Mouse (Mus musculus) heart, postnatal 0 days (tissue): ENCODE measurements around the gene Nebl. TPM values are rescaled to one million over a fixed set of nuclear protein-coding genes. Genes with fewer than 3 reads are reported as not detected.

Experiments used
- ATAC-seq: fragments of 200-750 bp; cut with Nextera tagmentation; 2 replicates; pipeline ENCODE4 v1.8.0; 2017; ENCODE audit warnings: low read depth, moderate number of reproducible peaks, moderate library complexity; ENCODE audit not compliant: insufficient read depth
- DNase-seq: peaks from one replicate; pipeline ENCODE4 v3.0.0-alpha.2; 2016; ENCODE audit warnings: low spot score
- H3K27ac ChIP-seq: fragments of 300-500 bp; sonication (generic); 2 replicates; pipeline ENCODE4 v1.5.1; 2014; ENCODE audit warnings: low read depth, mild to moderate bottlenecking
- H3K27me3 ChIP-seq: fragments of 300-500 bp; sonication (generic); 2 replicates; pipeline ENCODE4 v1.6.1; 2014; ENCODE audit warnings: low read length, mixed read lengths; ENCODE audit not compliant: control insufficient read depth, insufficient read depth
- H3K36me3 ChIP-seq: fragments of 300-500 bp; sonication (generic); replicated peaks from 2 replicates; pipeline ENCODE4 v1.6.1; 2014; ENCODE audit warnings: low read length, mixed read lengths; ENCODE audit not compliant: control insufficient read depth, insufficient read depth
- H3K4me1 ChIP-seq: fragments of 300-500 bp; sonication (generic); 2 replicates; pipeline ENCODE4 v1.6.1; 2014; ENCODE audit warnings: antibody characterized with exemption; ENCODE audit not compliant: control insufficient read depth, insufficient read depth
- H3K4me2 ChIP-seq: fragments of 300-500 bp; sonication (generic); 2 replicates; pipeline ENCODE4 v1.6.1; 2014; ENCODE audit warnings: low read depth, mild to moderate bottlenecking, low read length, moderate library complexity
- H3K4me3 ChIP-seq: fragments of 300-500 bp; sonication (generic); 2 replicates; pipeline ENCODE4 v1.5.1; 2014; ENCODE audit warnings: low read depth, low read length
- H3K9ac ChIP-seq: fragments of 300-500 bp; sonication (generic); replicated peaks from 2 replicates; pipeline ENCODE4 v1.6.1; 2014; ENCODE audit warnings: low read depth, low read length, mixed read lengths
- H3K9me3 ChIP-seq: fragments of 300-500 bp; sonication (generic); replicated peaks from 2 replicates; pipeline ENCODE4 v1.6.1; 2016; ENCODE audit warnings: low read length; ENCODE audit not compliant: control insufficient read depth
- CTCF ChIP-seq: IDR thresholded peaks from 2 replicates; pipeline ENCODE4 v1.5.1; 2016; ENCODE audit warnings: antibody characterized with exemption, control low read depth, low read depth
- EP300 ChIP-seq: IDR thresholded peaks from 2 replicates; pipeline ENCODE4 v1.6.1; 2016; ENCODE audit warnings: antibody characterized with exemption, low read depth
- WGBS: fragments of 180-500 bp; shearing (Covaris S2); extraction: QIAGEN DNeasy Blood & Tissue Kit; methylation state at CpG from one replicate; pipeline ENCODE4 v1.1.7; 2014; 5-methylcytosine and 5-hydroxymethylcytosine counted together
- polyA plus RNA-seq: library from polyadenylated mRNA; unstranded; fragments of >200 nt; fragmentation: Nextera tagmentation; extraction: Ambion mirVana; gene quantifications from 2 replicates; pipeline ENCODE4 v1.2.1, GENCODE M21; 2015
- total RNA-seq: library from RNA; depleted of rRNA; stranded (reverse); fragments of >200 nt; gene quantifications from 2 replicates; pipeline ENCODE4 v1.2.3, GENCODE M21; 2014; ENCODE audit warnings: low replicate concordance

Nebl gene
- total and polyA plus RNA-seq, 2 experiments from 2014 or later, result 184 to 292 TPM

DNA sequence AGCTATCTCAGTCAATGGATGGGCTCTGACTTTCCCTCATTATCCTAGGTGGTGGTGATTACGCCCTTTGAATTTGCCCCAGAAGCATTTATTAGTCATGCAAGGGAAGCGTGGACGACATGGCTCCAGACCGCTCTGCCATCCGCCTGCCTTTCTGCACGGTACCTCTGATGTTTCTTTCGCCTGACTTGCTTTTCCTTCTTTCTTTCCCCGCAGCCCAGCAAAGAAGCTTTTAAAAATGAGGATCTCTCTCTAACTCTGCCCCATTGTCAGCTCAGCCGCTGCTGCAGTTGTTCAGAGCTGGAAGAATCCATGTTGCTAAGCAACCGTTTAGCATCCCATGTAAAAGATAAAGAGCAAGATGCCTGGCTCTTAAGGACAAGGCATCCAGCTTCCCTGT is 61.3 kb downstream of the Nebl start:
- H3K36me3 ChIP-seq, result no peaks in the 10 kb centered on the region
- H3K4me3 ChIP-seq, result no peak overlapping the region
- no peak overlapping the region for H3K9ac ChIP-seq
- H3K4me2 ChIP-seq, result no peak overlapping the region
- H3K9me3 ChIP-seq, result no peaks in the 10 kb centered on the region
- H3K4me1 ChIP-seq, result no peaks in the 10 kb centered on the region
- no peak for ATAC-seq
- 52% methylated on average over 10 of the region's 10 CpGs for WGBS
- no peak overlapping the region for H3K27ac ChIP-seq
- TF ChIP-seq EP300, result no peak
- no peak for TF ChIP-seq CTCF
- H3K27me3 ChIP-seq, result no peaks in the 10 kb centered on the region
- DNase-seq, result no peak

- WGBS, result 57% methylated on average over 2 of the region's 2 CpGs
- H3K27ac ChIP-seq, result no peak overlapping the region
- no peaks in the 10 kb centered on the region for H3K9me3 ChIP-seq
- no peak for DNase-seq
- no peaks in the 10 kb centered on the region for H3K36me3 ChIP-seq
- ATAC-seq, result no peak
- no peak overlapping the region for H3K9ac ChIP-seq
- no peak overlapping the region for H3K4me3 ChIP-seq
- no peak overlapping the region for H3K4me2 ChIP-seq
- H3K4me1 ChIP-seq, result no peaks in the 10 kb centered on the region
- no peaks in the 10 kb centered on the region for H3K27me3 ChIP-seq
- TF ChIP-seq EP300 (no peak), CTCF (no peak)
These were observed 62.3 kb downstream of the Nebl start for GRCm38 (mm10) chr2:17669000-17669399.

DNA sequence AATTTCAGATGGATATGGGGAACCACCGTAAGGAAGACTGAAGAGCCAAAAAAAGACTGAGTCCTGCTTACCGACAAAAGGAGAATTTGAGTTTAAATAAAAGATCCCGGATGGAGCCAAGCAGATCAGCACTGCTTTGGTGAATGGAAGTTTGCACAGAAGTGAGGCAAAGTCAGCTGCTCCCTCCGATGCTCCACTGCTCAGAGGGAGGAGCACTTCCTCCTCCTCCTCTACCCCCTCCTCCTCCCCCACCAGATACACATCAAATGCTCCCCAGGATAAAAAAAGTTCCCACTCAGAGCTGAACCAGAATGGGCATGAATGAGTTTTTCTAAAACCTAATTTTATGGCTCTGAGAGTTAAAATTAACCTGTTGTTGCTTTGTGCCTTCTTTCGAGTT is 73.1 kb downstream of the Nebl start:
- ATAC-seq, result no peak
- no peak for DNase-seq
- Histone ChIP-seq H3K27ac (no peak overlapping the region), H3K36me3 (no peaks in the 10 kb centered on the region), H3K4me1 (no peaks in the 10 kb centered on the region), H3K27me3 (no peaks in the 10 kb centered on the region), H3K4me2 (no peak overlapping the region), H3K4me3 (no peak overlapping the region), H3K9me3 (no peaks in the 10 kb centered on the region), H3K9ac (no peak overlapping the region)
- no peak for TF ChIP-seq CTCF
- TF ChIP-seq EP300, result no peak
- 61% methylated on average over 5 of the region's 5 CpGs for WGBS

DNA sequence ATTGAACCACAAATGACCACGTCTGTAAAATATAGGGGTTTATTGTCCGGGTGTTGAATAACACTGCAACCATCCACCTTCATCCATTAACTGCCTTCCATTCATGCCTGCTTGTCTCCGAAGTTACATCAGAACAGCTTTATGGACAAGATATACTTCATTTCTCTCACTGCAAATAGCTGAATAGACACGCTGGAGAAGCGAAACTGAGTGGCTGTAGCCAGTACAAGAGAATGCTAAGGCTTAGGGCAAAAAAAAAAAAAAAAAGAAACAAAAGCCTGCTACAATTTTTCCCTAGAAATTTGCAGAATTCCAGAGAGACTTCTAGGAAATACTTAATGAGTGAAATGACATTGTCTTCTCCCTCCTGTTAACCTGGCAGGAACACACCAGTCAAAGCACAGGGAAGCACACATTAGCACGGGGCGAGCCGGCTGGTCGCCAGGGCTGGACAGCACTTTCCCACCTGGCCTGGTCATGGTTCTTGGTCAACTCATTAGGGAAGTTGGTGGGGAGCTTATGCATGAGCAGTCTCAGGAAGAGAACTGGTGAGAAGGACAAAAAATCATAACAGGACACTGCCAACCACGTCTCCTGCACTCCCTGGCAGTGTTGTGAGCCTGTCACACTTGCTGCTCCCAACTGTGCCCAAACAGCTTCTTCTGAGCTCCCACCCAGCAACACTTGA is 81.0 kb downstream of the Nebl start:
- Histone ChIP-seq H3K36me3 (no peaks in the 10 kb centered on the region), H3K9me3 (no peaks in the 10 kb centered on the region), H3K4me3 (no peak overlapping the region), H3K9ac (no peak overlapping the region), H3K27me3 (no peaks in the 10 kb centered on the region), H3K27ac (no peak overlapping the region), H3K4me2 (no peak overlapping the region), H3K4me1 (no peaks in the 10 kb centered on the region)
- WGBS, result 85% methylated on average over 10 of the region's 10 CpGs
- ATAC-seq (no peak), DNase-seq (no peak)
- no peak for TF ChIP-seq CTCF
- no peak for TF ChIP-seq EP300

- Histone ChIP-seq H3K9ac (no peak overlapping the region), H3K4me3 (no peak overlapping the region), H3K4me1 (no peaks in the 10 kb centered on the region), H3K9me3 (no peaks in the 10 kb centered on the region), H3K36me3 (no peaks in the 10 kb centered on the region), H3K27ac (no peak overlapping the region), H3K27me3 (no peaks in the 10 kb centered on the region), H3K4me2 (no peak overlapping the region)
- ATAC-seq (no peak), DNase-seq (no peak)
- 64% methylated on average over 3 of the region's 3 CpGs for WGBS
- TF ChIP-seq EP300 (no peak), CTCF (no peak)
These were observed 81.5 kb downstream of the Nebl start for GRCm38 (mm10) chr2:17649728-17650127.
